Mouse (Mus musculus): Measurements from ENCODE around the gene Tulp2.

- TF ChIP-seq POLR2A (IDR thresholded peaks at IDR 0.05; ENCODE audit: insufficient read length, low read depth), result no peak
- TF ChIP-seq MAX (IDR thresholded peaks at IDR 0.05; ENCODE audit: low read depth), result no peak
- TF ChIP-seq MYOG (IDR thresholded peaks at IDR 0.05; ENCODE audit: control insufficient read depth in 1 of 3, insufficient read depth in 1 of 3, insufficient read length in 2 of 3, low read depth in 2 of 3), result no peak
- TF ChIP-seq E2F4 (IDR thresholded peaks at IDR 0.05; ENCODE audit: insufficient read depth), result no peak
- TF ChIP-seq REST (IDR thresholded peaks at IDR 0.05; ENCODE audit: insufficient read depth, insufficient read length), result no peak
- TF ChIP-seq TCF12 (IDR thresholded peaks at IDR 0.05; ENCODE audit: insufficient read depth, poor library complexity, severe bottlenecking), result no peak
- TF ChIP-seq MYOD1 (IDR thresholded peaks at IDR 0.05; ENCODE audit: control insufficient read depth in 1 of 3, insufficient read length in 2 of 3, low read depth in 2 of 3), result no peak
- TF ChIP-seq USF1 (IDR thresholded peaks at IDR 0.05; ENCODE audit: low read depth), result no peak
- no peak for TF ChIP-seq SRF (IDR thresholded peaks at IDR 0.05; ENCODE audit: control insufficient read depth, insufficient read length, low read depth)
- TF ChIP-seq POLR2AphosphoS2 (IDR thresholded peaks at IDR 0.05; ENCODE audit: insufficient read length, low read depth), result no peak
- no peak for TF ChIP-seq TCF3 (IDR thresholded peaks at IDR 0.05; ENCODE audit: insufficient read length, low read depth)
These were observed 35.1 kb upstream of the Tulp2 start for GRCm38 (mm10) chr7:45446589-45446988.
